9 mouse cellular contexts compared by ENCODE assay signal in genomic region chr16:50717306-50718017, GRCm38 (mm10).
DNase-seq lines count a peak whose midpoint lies in the region; ATAC-seq and TF ChIP-seq lines count a peak whose summit lies in the region.
"Had no signal": no experiment of that assay in that cellular context is flagged by ENCODE, and none has a peak within 500 bp of the region (broad histone marks: within the 10 kb centered on the region; RNA-seq: fewer than 3 reads in every experiment).

No protein-coding gene starts in this region.

- ATAC-seq in lung, embryonic 16.5 days (ENCODE audit: low read depth), result 0 out of 2 replicates have a peak, but pooled peaks have one; percentile 20
- peak; percentile 92 for ATAC-seq in cerebellum, adult (ENCODE audit: insufficient number of reproducible peaks, low FRiP score, low TSS enrichment)
- ATAC-seq in forebrain, embryonic 16.5 days, result peak; percentile 97
- ATAC-seq in intestine, embryonic 15.5 days, result no peak

- no peak overlapping the region for H3K27ac ChIP-seq in lung, embryonic 16.5 days (ENCODE audit: low read length)
- peak overlapping the region; percentile 83 for H3K27ac ChIP-seq in forebrain, embryonic 16.5 days (ENCODE audit: low read length)
- no peak overlapping the region for H3K27ac ChIP-seq in left cerebral cortex, adult 2 months
- H3K27ac ChIP-seq in intestine, embryonic 15.5 days, result no peak overlapping the region

- H3K4me3 ChIP-seq in lung, embryonic 16.5 days (ENCODE audit: low read length), result no peak overlapping the region
- no peak overlapping the region for H3K4me3 ChIP-seq in forebrain, embryonic 16.5 days (replicated peaks; ENCODE audit: low read length)
- H3K4me3 ChIP-seq in left cerebral cortex, adult 2 months, result no peak overlapping the region
- H3K4me3 ChIP-seq in intestine, embryonic 15.5 days (replicated peaks), result no peak overlapping the region
- H3K4me3 ChIP-seq: erythroblast, embryonic 14.5 days had no signal

- intact Hi-C loops in left cerebral cortex, adult 2 months (cut with DNase I), result no loop called here

- no peak overlapping the region for H3K4me2 ChIP-seq in lung, embryonic 16.5 days (ENCODE audit: low read depth, low read length)
- H3K4me2 ChIP-seq in forebrain, embryonic 16.5 days (ENCODE audit: low read length), result peak overlapping the region; percentile 30
- H3K4me2 ChIP-seq in intestine, embryonic 15.5 days (replicated peaks), result no peak overlapping the region

- no peaks in the 10 kb centered on the region for H3K4me1 ChIP-seq in lung, embryonic 16.5 days (replicated peaks; ENCODE audit: control insufficient read depth, insufficient read depth, low read length)
- peaks cover 13% of the 10 kb centered on the region for H3K4me1 ChIP-seq in forebrain, embryonic 16.5 days (replicated peaks; ENCODE audit: control insufficient read depth, insufficient read depth, low read length)
- H3K4me1 ChIP-seq in intestine, embryonic 15.5 days (replicated peaks), result no peaks in the 10 kb centered on the region

- WGBS in lung, embryonic 16.5 days, result 64% methylated on average over 10 of the region's 10 CpGs
- 19% methylated on average over 10 of the region's 10 CpGs for WGBS in forebrain, embryonic 16.5 days
- WGBS in intestine, embryonic 15.5 days, result 73% methylated on average over 10 of the region's 10 CpGs

- H3K9me3 ChIP-seq in lung, embryonic 16.5 days (ENCODE audit: control insufficient read depth, low read length), result no peaks in the 10 kb centered on the region
- H3K9me3 ChIP-seq in forebrain, embryonic 16.5 days (ENCODE audit: control insufficient read depth, low read length), result no peaks in the 10 kb centered on the region
- H3K9me3 ChIP-seq in intestine, embryonic 15.5 days, result no peaks in the 10 kb centered on the region

- peak; percentile 38 for TF ChIP-seq CTCF in left cerebral cortex, adult 2 months (IDR thresholded peaks at IDR 0.05)

- H3K9ac ChIP-seq in lung, embryonic 16.5 days (ENCODE audit: low read length), result no peak overlapping the region
- H3K9ac ChIP-seq in forebrain, embryonic 16.5 days (replicated peaks; ENCODE audit: low read depth, low read length), result peak overlapping the region; percentile 25; the same call in 1 of the 2 replicates
- no peak overlapping the region for H3K9ac ChIP-seq in intestine, embryonic 15.5 days

- H3K36me3 ChIP-seq in lung, embryonic 16.5 days (ENCODE audit: control insufficient read depth, insufficient read depth, low read length), result no peaks in the 10 kb centered on the region
- no peaks in the 10 kb centered on the region for H3K36me3 ChIP-seq in forebrain, embryonic 16.5 days (ENCODE audit: control insufficient read depth, insufficient read depth)
- H3K36me3 ChIP-seq in intestine, embryonic 15.5 days, result no peaks in the 10 kb centered on the region

- H3K27me3 ChIP-seq in lung, embryonic 16.5 days (ENCODE audit: control insufficient read depth, insufficient read depth, low read depth, low read length), result no peaks in the 10 kb centered on the region
- H3K27me3 ChIP-seq in forebrain, embryonic 16.5 days (replicated peaks; ENCODE audit: control insufficient read depth, insufficient read depth, low read length), result no peaks in the 10 kb centered on the region
- H3K27me3 ChIP-seq in intestine, embryonic 15.5 days (replicated peaks), result no peaks in the 10 kb centered on the region

- DNase-seq in lung, postnatal 36 days, result no peak
- peak; percentile 32 to 57 for DNase-seq in left cerebral cortex, adult 2 months (ENCODE audit: extremely low spot score in 1 of 2, low spot score in 2 of 2)
- peak; percentile 60 to 75 for DNase-seq in right cerebral cortex, adult 2 months (ENCODE audit: low spot score in 2 of 2)
- DNase-seq in urinary bladder, postnatal 14 days (ENCODE audit: low spot score), result no peak

Comparison
In these comparisons a context has a peak if more than half of its experiments do, and no peak if none do; other contexts are left out.
1. DNase-seq: peak in left cerebral cortex, adult 2 months (2 of 2) and right cerebral cortex, adult 2 months (2 of 2); none in lung, postnatal 36 days (single experiment) and urinary bladder, postnatal 14 days (single experiment).